Mouse (Mus musculus) kidney, embryonic 14.5 days (tissue): Measurements from ENCODE around the gene Zswim8. TPM values are rescaled to one million over a fixed set of nuclear protein-coding genes. Genes with fewer than 3 reads are reported as not detected.
A peak's percentile ranks its signal among the peaks of the same experiment; 100 is the strongest.

ENCODE experiments used
- ATAC-seq: fragments of 200-750 bp; cut with Nextera tagmentation; 2 replicates; pipeline ENCODE4 v1.8.0; 2017; ENCODE audit warnings: moderate number of reproducible peaks, mild to moderate bottlenecking, moderate TSS enrichment, moderate library complexity; ENCODE audit not compliant: low FRiP score, low TSS enrichment
- H3K27ac ChIP-seq: fragments of 300-500 bp; sonication (generic); 2 replicates; pipeline ENCODE4 v1.5.1; 2014; ENCODE audit warnings: low read depth, mild to moderate bottlenecking, low read length, moderate library complexity, mixed read lengths
- H3K27me3 ChIP-seq: fragments of 300-500 bp; sonication (generic); 2 replicates; pipeline ENCODE4 v1.6.1; 2014; ENCODE audit warnings: mild to moderate bottlenecking, low read length; ENCODE audit not compliant: control insufficient read depth, insufficient read depth
- H3K36me3 ChIP-seq: fragments of 300-500 bp; sonication (generic); 2 replicates; pipeline ENCODE4 v1.6.1; 2014; ENCODE audit warnings: low read length, mixed read lengths; ENCODE audit not compliant: control insufficient read depth, insufficient read depth
- H3K4me1 ChIP-seq: fragments of 300-500 bp; sonication (generic); 2 replicates; pipeline ENCODE4 v1.6.1; 2014; ENCODE audit warnings: low read length, mixed read lengths; ENCODE audit not compliant: control insufficient read depth, insufficient read depth
- H3K4me2 ChIP-seq: fragments of 300-500 bp; sonication (generic); replicated peaks from 2 replicates; pipeline ENCODE4 v1.6.1; 2014; ENCODE audit warnings: low read depth, mild to moderate bottlenecking, low read length
- H3K4me3 ChIP-seq: fragments of 300-500 bp; sonication (generic); 2 replicates; pipeline ENCODE4 v1.5.1; 2014; ENCODE audit warnings: mild to moderate bottlenecking, low read length
- H3K9ac ChIP-seq: fragments of 300-500 bp; sonication (generic); 2 replicates; pipeline ENCODE4 v1.6.1; 2014; ENCODE audit warnings: low read depth, mild to moderate bottlenecking, low read length, moderate library complexity
- H3K9me3 ChIP-seq: fragments of 300-500 bp; sonication (generic); 2 replicates; pipeline ENCODE4 v1.6.1; 2016; ENCODE audit warnings: low read length; ENCODE audit not compliant: control insufficient read depth
- WGBS: fragments of 180-500 bp; shearing (Covaris S2); extraction: QIAGEN DNeasy Blood & Tissue Kit; methylation state at CpG from one replicate; pipeline ENCODE4 v1.1.7; 2014; 5-methylcytosine and 5-hydroxymethylcytosine counted together
- polyA plus RNA-seq: library from polyadenylated mRNA; unstranded; fragments of >200 nt; fragmentation: Nextera tagmentation; extraction: Ambion mirVana; gene quantifications from 2 replicates; pipeline ENCODE4 v1.2.1, GENCODE M21; 2014

Zswim8 gene
- polyA plus RNA-seq, 1 experiment from 2014 or later: 32.1 TPM

GRCm38 (mm10) chr14:20719767-20720166 is 12.4 kb downstream of the Zswim8 start:
- ATAC-seq: no peak
- Histone ChIP-seq H3K4me2 (no peak overlapping the region), H3K36me3 (peaks cover 94% of the 10 kb centered on the region), H3K27me3 (no peaks in the 10 kb centered on the region), H3K9me3 (no peaks in the 10 kb centered on the region), H3K4me1 (no peaks in the 10 kb centered on the region), H3K9ac (no peak overlapping the region), H3K4me3 (no peak overlapping the region), H3K27ac (no peak overlapping the region)
- 93% methylated on average over 12 of the region's 12 CpGs for WGBS

DNA sequence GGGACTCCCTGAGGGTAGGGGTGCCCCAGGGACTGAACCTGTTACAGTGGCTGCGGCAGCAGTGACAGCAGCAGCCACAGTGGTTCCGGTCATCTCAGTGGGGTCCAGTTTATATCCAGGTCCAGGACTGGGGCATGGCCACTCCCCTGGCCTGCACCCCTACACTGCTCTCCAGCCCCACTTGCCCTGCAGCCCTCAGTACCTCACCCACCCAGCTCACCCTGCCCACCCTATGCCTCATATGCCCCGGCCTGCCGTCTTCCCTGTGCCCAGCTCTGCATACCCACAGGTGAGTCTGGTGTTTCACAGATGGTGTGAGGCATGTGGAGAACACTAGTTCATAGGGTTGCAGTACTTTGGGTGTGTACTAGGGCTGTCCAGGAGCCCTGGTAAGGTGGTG is 14.0 kb downstream of the Zswim8 start:
- ATAC-seq: no peak
- Histone ChIP-seq H3K27ac (no peak overlapping the region), H3K4me3 (no peak overlapping the region), H3K4me2 (no peak overlapping the region), H3K36me3 (peaks cover 92% of the 10 kb centered on the region), H3K9me3 (no peaks in the 10 kb centered on the region), H3K4me1 (no peaks in the 10 kb centered on the region), H3K27me3 (no peaks in the 10 kb centered on the region), H3K9ac (no peak overlapping the region)
- 92% methylated on average over 4 of the region's 4 CpGs for WGBS

- no peaks in the 10 kb centered on the region for H3K4me1 ChIP-seq
- WGBS: 91% methylated on average over 12 of the region's 12 CpGs
- no peak overlapping the region for H3K27ac ChIP-seq
- ATAC-seq: no peak
- no peak overlapping the region for H3K9ac ChIP-seq
- no peak overlapping the region for H3K4me3 ChIP-seq
- no peaks in the 10 kb centered on the region for H3K9me3 ChIP-seq
- no peaks in the 10 kb centered on the region for H3K27me3 ChIP-seq
- H3K36me3 ChIP-seq: peaks cover 89% of the 10 kb centered on the region
- H3K4me2 ChIP-seq: no peak overlapping the region
Measured at GRCm38 (mm10) chr14:20723006-20723405, 15.7 kb downstream of the Zswim8 start.

DNA sequence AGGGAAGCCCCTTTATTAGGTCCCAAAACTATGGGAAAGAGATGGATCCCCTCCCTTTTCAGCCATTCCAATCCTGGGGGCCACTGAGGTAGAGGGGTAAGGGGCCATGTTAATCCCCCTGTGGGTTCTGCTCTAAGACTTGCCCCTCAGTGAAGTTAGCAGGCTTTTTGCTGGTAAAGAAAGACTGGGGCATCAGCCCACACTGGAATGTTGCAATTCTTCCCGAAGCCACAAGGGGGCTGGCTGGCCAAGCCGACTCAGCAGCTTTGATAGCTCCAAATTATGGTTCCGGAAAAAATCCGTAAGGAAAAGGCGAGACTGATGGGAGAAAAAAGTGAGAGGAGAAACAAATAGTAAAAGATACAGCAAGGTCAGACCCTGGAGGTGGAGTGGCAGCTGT is 16.7 kb downstream of the Zswim8 start:
- Histone ChIP-seq H3K9me3 (no peaks in the 10 kb centered on the region), H3K36me3 (peaks cover 89% of the 10 kb centered on the region), H3K27ac (no peak overlapping the region), H3K4me3 (no peak overlapping the region), H3K9ac (no peak overlapping the region), H3K4me1 (no peaks in the 10 kb centered on the region), H3K27me3 (no peaks in the 10 kb centered on the region), H3K4me2 (no peak overlapping the region)
- ATAC-seq: peak; percentile 44; the same call in 1 of the 2 replicates
- WGBS: 27% methylated on average over 5 of the region's 5 CpGs

DNA sequence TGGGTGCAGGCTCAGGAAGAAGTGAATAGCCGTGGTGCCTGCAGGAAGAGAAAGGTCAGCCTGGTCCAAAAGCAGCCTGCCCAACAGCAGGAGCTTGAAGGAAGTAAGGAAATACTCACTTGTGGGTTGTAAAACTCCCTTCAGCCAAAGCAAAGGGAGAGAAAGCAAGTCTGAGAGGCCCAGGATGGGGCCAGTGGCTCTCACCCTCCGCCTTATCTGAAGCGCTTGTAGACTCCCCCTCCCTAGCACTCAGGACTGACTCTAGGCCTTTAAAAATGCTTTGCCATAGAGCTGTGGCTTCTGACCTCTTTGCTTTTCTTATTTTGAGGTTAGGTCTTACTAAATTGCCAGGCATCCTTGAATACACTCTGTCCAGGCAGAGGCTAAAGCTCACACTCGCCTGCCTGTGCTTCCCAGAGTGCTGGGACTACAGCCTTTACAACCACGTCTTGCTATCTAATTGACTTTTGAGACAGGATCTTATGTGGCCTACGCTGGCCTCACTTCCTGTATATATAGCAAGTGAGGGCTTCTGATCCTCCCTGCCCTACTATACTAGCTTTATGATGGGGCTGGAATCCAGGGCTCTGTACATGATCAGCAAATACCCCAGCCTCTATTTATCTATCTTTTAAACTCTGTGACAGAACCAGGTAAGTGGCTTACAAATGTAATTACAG is 18.4 kb downstream of the Zswim8 start:
- no peak overlapping the region for H3K27ac ChIP-seq
- H3K9ac ChIP-seq: no peak overlapping the region
- WGBS: 56% methylated on average over 6 of the region's 6 CpGs
- no peaks in the 10 kb centered on the region for H3K27me3 ChIP-seq
- no peak overlapping the region for H3K4me3 ChIP-seq
- no peaks in the 10 kb centered on the region for H3K9me3 ChIP-seq
- H3K4me2 ChIP-seq: no peak overlapping the region
- no peak for ATAC-seq
- H3K4me1 ChIP-seq: no peaks in the 10 kb centered on the region
- H3K36me3 ChIP-seq: peaks cover 87% of the 10 kb centered on the region

DNA sequence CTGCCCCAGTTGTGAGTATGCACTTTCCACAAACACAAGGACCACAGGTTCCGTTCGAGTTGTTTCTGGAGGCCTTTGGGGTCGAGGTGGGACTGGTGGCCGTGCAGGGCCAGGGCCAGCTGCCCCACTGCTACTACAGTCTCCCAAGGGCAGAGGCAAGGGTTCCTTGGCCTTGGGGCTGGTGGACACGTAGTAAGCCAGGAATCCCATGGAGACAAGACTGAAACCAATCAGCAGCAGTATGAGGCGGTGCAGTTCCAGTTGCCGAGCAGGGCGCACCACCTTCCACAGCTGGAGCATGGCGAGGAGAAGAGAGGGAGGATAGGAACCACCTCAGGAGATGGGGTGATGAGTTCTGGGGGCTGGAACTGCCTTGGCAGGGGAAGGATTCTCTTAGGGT is 22.5 kb downstream of the Zswim8 start:
- no peaks in the 10 kb centered on the region for H3K4me1 ChIP-seq
- H3K36me3 ChIP-seq: peaks cover 47% of the 10 kb centered on the region
- 88% methylated on average over 9 of the region's 9 CpGs for WGBS
- no peak for ATAC-seq
- H3K27me3 ChIP-seq: no peaks in the 10 kb centered on the region
- no peak overlapping the region for H3K27ac ChIP-seq
- no peaks in the 10 kb centered on the region for H3K9me3 ChIP-seq
- no peak overlapping the region for H3K4me2 ChIP-seq
- H3K4me3 ChIP-seq: no peak overlapping the region
- H3K9ac ChIP-seq: no peak overlapping the region

DNA sequence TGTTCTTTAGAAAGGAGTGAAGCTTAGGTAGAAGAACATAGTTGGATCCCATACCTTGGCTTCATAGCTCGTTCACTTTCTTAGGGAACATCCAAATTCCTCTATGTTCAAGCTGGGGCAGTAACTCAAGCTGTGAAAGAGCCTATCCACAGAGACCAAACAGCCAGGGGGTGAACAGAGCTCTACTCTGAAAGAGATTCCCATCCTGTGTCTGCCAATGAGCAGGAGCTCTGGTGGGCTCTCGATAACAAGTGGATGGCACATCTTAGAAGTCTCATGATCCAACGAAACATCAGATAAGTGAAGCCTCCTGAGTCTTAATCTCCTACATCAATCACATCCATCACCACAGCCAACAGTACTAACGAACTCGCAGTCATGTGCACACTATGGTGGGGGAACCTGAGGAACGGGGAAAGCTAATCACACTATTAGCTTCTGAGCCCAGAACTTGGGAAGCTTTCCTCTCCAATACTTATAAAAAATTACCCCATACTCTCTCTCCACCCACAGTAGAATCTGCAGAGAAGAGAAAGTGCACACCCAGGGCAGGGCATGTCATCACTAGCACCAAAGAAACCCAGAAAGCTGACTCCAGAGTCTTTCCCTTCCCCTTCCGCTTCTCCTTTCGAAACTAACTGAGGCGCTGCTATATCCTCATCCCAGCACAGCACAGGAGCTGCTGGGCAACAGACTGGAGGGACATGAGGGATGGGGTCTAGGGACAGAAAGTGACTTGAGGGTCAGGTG is 23.7 kb downstream of the Zswim8 start:
- H3K27ac ChIP-seq: no peak overlapping the region
- no peaks in the 10 kb centered on the region for H3K9me3 ChIP-seq
- H3K9ac ChIP-seq: no peak overlapping the region
- ATAC-seq: no peak
- no peaks in the 10 kb centered on the region for H3K27me3 ChIP-seq
- no peak overlapping the region for H3K4me3 ChIP-seq
- H3K4me1 ChIP-seq: 0 out of 2 replicates have a peak, but pooled peaks cover 4% of the 10 kb centered on the region
- WGBS: 86% methylated on average over 9 of the region's 9 CpGs
- H3K4me2 ChIP-seq: no peak overlapping the region
- peaks cover 41% of the 10 kb centered on the region for H3K36me3 ChIP-seq

DNA sequence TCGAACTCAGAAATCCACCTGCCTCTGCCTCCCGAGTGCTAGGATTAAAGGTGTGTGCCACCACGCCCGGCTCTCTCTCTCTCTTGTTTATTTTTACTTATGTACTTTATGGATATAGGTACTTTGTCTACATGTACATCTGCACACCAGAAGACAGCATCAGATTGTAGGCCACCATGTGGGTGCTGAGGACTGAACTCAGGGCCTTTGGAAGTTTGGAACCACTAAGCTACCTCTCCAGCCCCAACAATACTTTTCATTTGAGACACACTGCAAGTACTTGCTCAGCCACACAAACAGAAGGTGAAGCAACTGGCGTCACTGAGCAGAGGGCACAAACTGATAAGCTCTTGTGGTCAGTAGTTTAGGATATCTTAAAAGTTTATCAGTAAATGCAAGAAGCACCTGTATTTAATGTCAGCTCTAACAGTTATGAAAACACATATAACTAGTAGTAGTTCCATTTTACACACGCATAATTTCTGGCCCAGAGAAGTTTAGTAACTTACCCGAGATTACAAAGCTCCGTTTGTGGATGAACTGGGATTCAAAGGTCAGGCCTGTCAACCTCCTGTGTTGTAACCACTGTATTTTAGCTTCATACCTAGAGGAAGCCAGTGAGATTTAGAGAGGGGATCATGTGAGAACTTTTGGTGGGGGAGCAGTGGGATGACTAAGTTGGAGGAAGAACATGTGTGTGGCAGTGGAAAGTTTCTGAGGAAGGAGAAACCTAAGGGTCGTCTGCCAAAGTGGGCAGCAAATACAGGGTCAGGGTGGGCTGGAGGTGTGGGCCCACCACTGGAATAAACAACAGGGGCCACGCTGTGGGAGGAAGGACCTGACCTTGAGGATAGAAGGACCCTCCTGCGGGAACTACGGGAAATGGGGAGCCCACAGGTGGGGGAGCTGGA is 25.9 kb downstream of the Zswim8 start:
- Histone ChIP-seq H3K9me3 (no peaks in the 10 kb centered on the region), H3K4me1 (0 out of 2 replicates have a peak, but pooled peaks cover 4% of the 10 kb centered on the region), H3K4me2 (peak overlapping the region; percentile 91), H3K27ac (0 out of 2 replicates have a peak overlapping the region, but pooled peaks have one; percentile 91), H3K9ac (peak overlapping the region; percentile 90), H3K27me3 (no peaks in the 10 kb centered on the region), H3K4me3 (peak overlapping the region; percentile 89), H3K36me3 (peaks cover 40% of the 10 kb centered on the region)
- ATAC-seq: 0 out of 2 replicates have a peak, but pooled peaks have one; percentile 0
- 46% methylated on average over 12 of the region's 12 CpGs for whole genome bisulfite sequencing
